Mouse (Mus musculus): Measurements from ENCODE around the gene Rgr.

Rgr gene

GRCm38 (mm10) chr14:37048914-37049410 is at the start of gene Rgr:
TSS of gene Rgr (minus strand) at chr14:37048964.
- no peak for TF ChIP-seq GATA4 (IDR thresholded peaks at IDR 0.05; ENCODE audit: insufficient replicate concordance, low read length)

DNA sequence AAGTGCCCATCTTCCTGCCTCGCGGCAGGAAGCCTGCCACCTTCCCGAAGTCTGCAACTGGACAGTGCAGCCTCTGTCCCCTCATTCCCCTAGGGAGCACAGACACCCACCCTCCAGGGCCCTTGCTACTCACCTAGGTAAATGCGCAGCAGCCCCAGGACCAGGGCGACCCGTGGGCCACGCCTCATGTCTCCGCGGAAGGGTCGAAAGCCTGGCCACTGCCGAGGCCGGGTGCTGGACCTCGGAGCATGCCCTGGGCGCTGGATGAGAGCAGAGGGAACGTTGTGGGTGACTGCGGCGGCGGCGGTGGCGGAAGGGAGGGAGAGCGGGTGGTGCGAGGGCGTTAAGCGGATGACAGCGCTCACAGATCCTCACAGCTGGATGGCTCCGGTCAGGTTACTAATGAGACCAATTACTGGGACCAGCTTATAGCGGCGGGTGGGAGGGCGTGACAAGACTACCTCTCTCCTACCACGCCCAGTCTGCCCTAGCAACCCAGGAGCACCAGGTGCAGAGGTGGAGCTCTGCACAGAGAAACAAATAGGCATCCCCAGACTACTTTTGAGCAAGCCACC is 49.3 kb upstream of the Rgr start, which contains the start of gene Cdhr1:
Gene Cdhr1 (minus strand): TSS at position 392 of the 575 bp plus-strand sequence.
- TF ChIP-seq GATA4 (IDR thresholded peaks at IDR 0.05; ENCODE audit: insufficient replicate concordance, low read length) = no peak

DNA sequence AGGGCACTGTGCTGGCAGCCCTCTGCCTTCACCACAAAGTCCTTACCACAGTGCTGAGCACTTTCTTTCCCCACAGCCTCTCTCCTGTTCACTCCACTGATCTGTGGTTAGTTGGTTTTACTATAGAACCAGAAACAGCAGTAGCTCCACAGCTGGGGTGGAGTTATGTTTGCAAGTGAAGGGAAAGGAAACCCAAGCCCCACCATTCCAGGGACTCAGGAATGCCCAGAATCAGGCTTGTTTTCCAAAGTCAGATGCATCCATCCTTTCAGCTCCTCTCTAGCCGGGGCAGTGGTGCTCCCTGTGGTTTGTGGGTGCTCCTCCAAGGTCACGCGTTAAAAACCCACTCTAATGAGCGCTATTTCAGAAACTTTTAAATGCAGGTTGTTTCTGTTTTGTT is 46.8 kb upstream of the Rgr start:
- no peak for TF ChIP-seq GATA4 (IDR thresholded peaks at IDR 0.05; ENCODE audit: insufficient replicate concordance, low read length)

DNA sequence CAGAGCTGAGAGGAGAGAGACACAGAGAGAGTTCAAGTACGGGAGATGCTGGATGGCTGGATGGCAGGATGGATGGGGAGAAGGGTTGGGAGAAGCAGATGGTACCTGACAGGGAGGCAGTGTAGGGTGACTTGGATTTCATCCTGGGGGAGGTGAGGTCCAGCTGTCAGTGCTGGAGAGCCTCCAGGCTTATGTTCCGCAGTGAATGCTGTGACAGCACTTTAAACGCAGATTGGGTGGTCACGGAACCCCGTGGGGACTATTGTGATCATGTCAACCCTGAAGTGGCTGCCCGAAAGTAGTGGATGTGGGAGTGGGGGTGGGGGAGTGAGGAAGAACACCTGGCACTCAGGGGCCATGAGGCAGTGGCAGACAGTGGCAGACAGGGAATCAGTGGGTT is 45.7 kb upstream of the Rgr start:
- TF ChIP-seq GATA4 (IDR thresholded peaks at IDR 0.05; ENCODE audit: insufficient replicate concordance, low read length) = no peak

- no peak for TF ChIP-seq GATA4 (IDR thresholded peaks at IDR 0.05; ENCODE audit: insufficient replicate concordance, low read length)
These were observed 35.0 kb upstream of the Rgr start for GRCm38 (mm10) chr14:37083755-37084154.

- TF ChIP-seq GATA4 (IDR thresholded peaks at IDR 0.05; ENCODE audit: insufficient replicate concordance, low read length) = no peak
These were observed 32.0 kb upstream of the Rgr start for GRCm38 (mm10) chr14:37080724-37081123.

- TF ChIP-seq GATA4 (IDR thresholded peaks at IDR 0.05; ENCODE audit: insufficient replicate concordance, low read length) = no peak
These were observed 19.8 kb upstream of the Rgr start for GRCm38 (mm10) chr14:37068516-37068915.

DNA sequence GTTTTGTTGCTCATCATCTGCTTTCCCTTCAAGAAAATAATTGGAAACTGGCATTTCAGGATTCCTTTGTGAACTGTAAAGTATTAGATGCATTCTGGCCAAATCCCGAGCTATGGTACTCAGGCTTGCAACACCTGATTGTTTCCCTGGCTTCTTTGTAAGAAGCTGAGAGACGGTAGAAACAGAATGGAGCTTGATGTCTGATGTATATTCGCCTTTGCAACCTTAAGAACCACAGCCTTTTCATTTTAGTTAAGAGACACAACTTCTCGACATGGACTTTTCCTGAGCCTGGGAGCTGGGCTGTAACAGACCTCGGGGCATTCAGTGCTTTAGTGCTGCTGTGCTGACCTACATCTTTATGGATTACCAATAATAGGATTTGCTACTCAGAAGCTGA is 18.9 kb upstream of the Rgr start, which contains the start of gene Lrit2:
Gene Lrit2 (plus strand): TSS at position 301 of the 400 bp plus-strand sequence.
- TF ChIP-seq GATA4 (IDR thresholded peaks at IDR 0.05; ENCODE audit: insufficient replicate concordance, low read length) = no peak

DNA sequence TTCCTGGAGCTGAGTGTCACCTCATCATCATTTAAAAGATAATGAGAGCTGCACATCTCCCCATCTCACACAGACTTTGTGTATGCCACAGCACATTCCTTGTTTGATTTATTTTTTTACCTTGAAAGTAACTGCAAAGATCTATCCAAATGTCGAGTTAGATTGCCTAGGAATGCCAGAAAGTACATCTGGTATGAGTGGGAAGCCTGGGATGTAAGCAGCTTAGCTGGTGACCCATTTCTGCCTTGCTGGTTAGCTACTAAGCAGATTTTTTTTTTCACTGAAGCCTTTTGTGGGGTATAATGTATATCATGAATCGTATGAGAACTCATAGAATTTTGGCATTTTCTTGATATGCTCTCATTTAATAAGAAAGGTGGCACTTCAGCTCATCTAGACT is 17.9 kb upstream of the Rgr start:
- no peak for TF ChIP-seq GATA4 (IDR thresholded peaks at IDR 0.05; ENCODE audit: insufficient replicate concordance, low read length)

DNA sequence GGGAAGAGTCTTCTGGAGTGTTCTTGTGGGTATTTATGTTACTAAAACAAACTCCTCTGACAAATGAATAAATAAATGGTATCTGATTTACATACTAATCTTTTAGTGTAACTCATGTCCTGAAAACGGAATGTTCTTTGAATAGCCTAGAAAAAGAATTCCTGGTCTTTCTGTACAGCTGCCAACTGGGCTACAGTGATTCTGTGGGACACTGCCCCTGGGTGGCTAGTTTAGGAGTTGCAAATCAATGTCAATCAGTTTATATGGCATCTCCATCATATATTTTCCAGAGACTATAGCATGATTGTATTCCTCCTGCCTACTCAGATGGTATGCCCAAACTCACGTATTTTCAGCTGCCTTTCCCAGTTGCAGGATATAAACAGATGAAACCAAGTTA is 16.1 kb upstream of the Rgr start:
- TF ChIP-seq GATA4 (IDR thresholded peaks at IDR 0.05; ENCODE audit: insufficient replicate concordance, low read length) = no peak

- TF ChIP-seq GATA4 (IDR thresholded peaks at IDR 0.05; ENCODE audit: insufficient replicate concordance, low read length) = no peak
These were observed 14.3 kb downstream of the Rgr start for GRCm38 (mm10) chr14:37034432-37034831.

DNA sequence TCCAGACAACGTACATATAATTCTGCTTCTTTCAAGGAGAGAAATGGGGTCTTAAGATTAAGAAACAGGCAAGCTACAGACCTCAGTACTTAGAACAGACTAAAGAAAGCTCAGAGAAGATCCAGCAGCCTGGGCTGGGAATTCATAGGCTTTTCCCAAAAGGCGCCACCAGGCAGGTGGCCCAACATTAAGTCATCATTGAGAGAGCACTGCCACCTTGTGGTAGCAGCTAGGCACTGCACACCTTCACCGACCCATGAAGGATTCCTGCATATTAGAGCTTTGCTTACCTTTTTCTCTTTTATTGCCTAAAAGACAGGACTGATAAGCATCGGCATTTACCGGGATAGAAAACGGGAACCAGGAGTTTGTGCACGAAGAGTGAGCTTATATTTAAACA is 15.5 kb downstream of the Rgr start:
- TF ChIP-seq GATA4 (IDR thresholded peaks at IDR 0.05; ENCODE audit: insufficient replicate concordance, low read length) = no peak

GRCm38 (mm10) chr14:37032481-37033104 is 16.2 kb downstream of the Rgr start:
- no peak for TF ChIP-seq GATA4 (IDR thresholded peaks at IDR 0.05; ENCODE audit: insufficient replicate concordance, low read length)

DNA sequence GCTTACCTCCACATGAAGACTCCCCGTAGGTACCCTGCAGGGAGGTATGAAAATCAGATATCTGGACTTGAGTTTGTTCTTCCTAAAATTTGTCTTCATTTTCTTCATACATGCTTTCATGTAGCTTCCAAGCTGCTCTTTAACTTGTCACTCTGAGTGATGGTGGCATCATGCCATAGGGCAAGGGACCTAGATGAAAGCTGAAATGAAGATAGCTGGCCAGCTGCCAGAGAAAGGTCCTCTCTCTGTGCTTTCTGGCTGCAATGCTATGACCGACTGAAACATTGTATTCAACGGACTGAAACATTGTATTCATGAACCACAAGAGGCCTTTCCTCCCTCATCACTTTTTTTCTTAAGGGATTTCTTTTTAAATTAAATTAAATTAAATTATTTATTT is 20.2 kb downstream of the Rgr start:
- TF ChIP-seq GATA4 (IDR thresholded peaks at IDR 0.05; ENCODE audit: insufficient replicate concordance, low read length) = no peak

DNA sequence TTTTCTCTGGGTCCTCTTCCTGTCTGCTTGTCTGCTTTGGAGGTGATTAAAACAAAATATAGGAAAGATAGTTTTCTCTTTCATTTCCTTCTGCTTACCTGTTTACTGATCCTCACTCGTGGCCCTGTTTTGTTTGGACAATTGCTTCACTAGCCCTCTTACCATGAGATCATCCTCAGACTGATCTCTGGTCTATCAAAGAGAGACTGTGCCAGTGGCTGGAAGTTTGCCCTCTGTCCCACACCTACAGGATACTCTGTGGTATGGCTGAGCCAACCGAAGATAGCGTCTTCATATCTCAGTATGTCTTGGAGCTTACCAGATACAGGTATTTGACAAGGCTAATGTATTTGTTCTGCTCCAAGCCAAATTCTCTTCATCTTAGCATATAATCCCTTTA is 20.8 kb downstream of the Rgr start:
- TF ChIP-seq GATA4 (IDR thresholded peaks at IDR 0.05; ENCODE audit: insufficient replicate concordance, low read length) = no peak

- no peak for TF ChIP-seq GATA4 (IDR thresholded peaks at IDR 0.05; ENCODE audit: insufficient replicate concordance, low read length)
These were observed 21.4 kb downstream of the Rgr start for GRCm38 (mm10) chr14:37027248-37027933.

All from liver, adult (tissue).